26 mouse cellular contexts compared by ENCODE assay signal in genomic region chr13:48582688-48583379, GRCm38 (mm10). TPM values are rescaled to one million over a fixed set of nuclear protein-coding genes. Genes with fewer than 3 reads are reported as not detected.
DNase-seq lines count a peak whose midpoint lies in the region; ATAC-seq and TF ChIP-seq lines count a peak whose summit lies in the region.
"Had no signal": no experiment of that assay in that cellular context is flagged by ENCODE, and none has a peak within 500 bp of the region (broad histone marks: within the 10 kb centered on the region; RNA-seq: fewer than 3 reads in every experiment).

No protein-coding gene starts in this region.

- no peaks in the 10 kb centered on the region for H3K9me3 ChIP-seq in stomach, postnatal 0 days (ENCODE audit: control insufficient read depth, low read length)
- no peaks in the 10 kb centered on the region for H3K9me3 ChIP-seq in forebrain, embryonic 16.5 days (ENCODE audit: control insufficient read depth, low read length)
- H3K9me3 ChIP-seq: embryonic facial prominence, embryonic 15.5 days; heart, embryonic 15.5 days; hindbrain, embryonic 13.5 days; limb, embryonic 12.5 days; midbrain, embryonic 13.5 days had no signal

- no peak for ATAC-seq in CD4-positive, CD25-positive, alpha-beta regulatory T cell, adult 4 months
- no peak for ATAC-seq in stomach, postnatal 0 days (ENCODE audit: low FRiP score, low TSS enrichment)
- ATAC-seq in forebrain, embryonic 16.5 days, result no peak
- ATAC-seq: forebrain, embryonic 14.5 days; inflammation-experienced regulatory T-cells, adult 6 months; midbrain, embryonic 13.5 days had no signal

- peak; percentile 20 for DNase-seq in CD4-positive, CD25-positive, alpha-beta regulatory T cell, adult 2 months (ENCODE audit: low read depth, low spot score)
- no peak for DNase-seq in layer of hippocampus, adult 2 months (ENCODE audit: low spot score in 2 of 2)
- DNase-seq in layer of hippocampus, adult 8-10 months (ENCODE audit: low spot score in 2 of 2), result no peak
- peak; percentile 6 for DNase-seq in thymus, postnatal 0 days (ENCODE audit: low spot score)
- DNase-seq in thymus, adult 18-20 months, result no peak
- no peak for DNase-seq in stomach, postnatal 0 days (ENCODE audit: low spot score)
- DNase-seq: adrenal gland, postnatal 14 days; cerebellum, adult 8-10 months; gastrocnemius, postnatal 10 days; heart, adult 18-20 months; heart, postnatal 36 days; kidney, adult 9 months; kidney, postnatal 36 days; lung, postnatal 10 days; right cerebral cortex, postnatal 14 days; thymus, postnatal 25 days had no signal

- H3K9ac ChIP-seq in stomach, postnatal 0 days (ENCODE audit: low read length), result no peak overlapping the region
- H3K9ac ChIP-seq in forebrain, embryonic 16.5 days (replicated peaks; ENCODE audit: low read depth, low read length), result no peak overlapping the region
- H3K9ac ChIP-seq: embryonic facial prominence, embryonic 15.5 days; heart, embryonic 15.5 days; hindbrain, embryonic 13.5 days; limb, embryonic 12.5 days; liver, embryonic 14.5 days; midbrain, embryonic 13.5 days had no signal

- peak; percentile 57 for TF ChIP-seq CTCF in layer of hippocampus, adult 2 months (conservative IDR thresholded peaks at IDR 0.05)
- peak; percentile 43; the same call in 1 of the 2 replicates for TF ChIP-seq CTCF in stomach, postnatal 0 days (IDR thresholded peaks at IDR 0.05; ENCODE audit: low read depth)

- no peaks in the 10 kb centered on the region for H3K4me1 ChIP-seq in stomach, postnatal 0 days (replicated peaks; ENCODE audit: control insufficient read depth, insufficient read depth)
- H3K4me1 ChIP-seq in forebrain, embryonic 16.5 days (replicated peaks; ENCODE audit: control insufficient read depth, insufficient read depth, low read length), result no peaks in the 10 kb centered on the region
- H3K4me1 ChIP-seq: embryonic facial prominence, embryonic 15.5 days; limb, embryonic 12.5 days; midbrain, embryonic 13.5 days had no signal

- no peak for TF ChIP-seq EP300 in stomach, postnatal 0 days (optimal IDR thresholded peaks at IDR 0.05)

- no peak overlapping the region for H3K27ac ChIP-seq in layer of hippocampus, adult 2 months
- H3K27ac ChIP-seq in stomach, postnatal 0 days (replicated peaks), result no peak overlapping the region
- no peak overlapping the region for H3K27ac ChIP-seq in forebrain, embryonic 16.5 days (ENCODE audit: low read length)
- H3K27ac ChIP-seq: embryonic facial prominence, embryonic 15.5 days; heart, embryonic 15.5 days; hindbrain, embryonic 13.5 days; limb, embryonic 12.5 days; liver, embryonic 14.5 days; midbrain, embryonic 13.5 days had no signal

- H3K27me3 ChIP-seq in stomach, postnatal 0 days (ENCODE audit: control insufficient read depth, insufficient read depth, low read length), result no peaks in the 10 kb centered on the region
- no peaks in the 10 kb centered on the region for H3K27me3 ChIP-seq in forebrain, embryonic 16.5 days (replicated peaks; ENCODE audit: control insufficient read depth, insufficient read depth, low read length)
- H3K27me3 ChIP-seq: embryonic facial prominence, embryonic 15.5 days; heart, embryonic 15.5 days; hindbrain, embryonic 13.5 days; limb, embryonic 12.5 days; midbrain, embryonic 13.5 days had no signal

- 77% methylated on average over 10 of the region's 10 CpGs for WGBS in stomach, postnatal 0 days
- 80% methylated on average over 10 of the region's 10 CpGs for WGBS in forebrain, embryonic 16.5 days

- H3K4me2 ChIP-seq in stomach, postnatal 0 days (replicated peaks; ENCODE audit: low read depth), result no peak overlapping the region
- H3K4me2 ChIP-seq in forebrain, embryonic 16.5 days (ENCODE audit: low read length), result no peak overlapping the region
- H3K4me2 ChIP-seq: embryonic facial prominence, embryonic 15.5 days; heart, embryonic 15.5 days; hindbrain, embryonic 13.5 days; limb, embryonic 12.5 days; midbrain, embryonic 13.5 days had no signal

- H3K36me3 ChIP-seq in stomach, postnatal 0 days (ENCODE audit: control insufficient read depth, insufficient read depth, low read length), result 0 out of 2 replicates have a peak, but pooled peaks cover 2% of the 10 kb centered on the region
- peaks cover 7% of the 10 kb centered on the region; the same call in 1 of the 2 replicates for H3K36me3 ChIP-seq in forebrain, embryonic 16.5 days (ENCODE audit: control insufficient read depth, insufficient read depth)

- no peak overlapping the region for H3K4me3 ChIP-seq in layer of hippocampus, adult 2 months
- H3K4me3 ChIP-seq in stomach, postnatal 0 days (ENCODE audit: low read depth, low read length), result no peak overlapping the region
- no peak overlapping the region for H3K4me3 ChIP-seq in forebrain, embryonic 16.5 days (replicated peaks; ENCODE audit: low read length)
- H3K4me3 ChIP-seq: embryonic facial prominence, embryonic 15.5 days; heart, embryonic 15.5 days; hindbrain, embryonic 13.5 days; limb, embryonic 12.5 days; midbrain, embryonic 13.5 days had no signal

RNA-seq across cellular contexts. Expression of gene Ptpdc1, which starts 42.6 kb away (rescaled TPM):
- 1 to 10 TPM in 1 of 2 experiments, under 1 TPM in 1; 0.79 to 1.6 TPM for polyA plus RNA-seq in CD4-positive, CD25-positive, alpha-beta regulatory T cell, adult 4 months (2017; shearing (Covaris generic))
- 10 to 100 TPM; 37.0 to 44.7 TPM for total RNA-seq in layer of hippocampus, adult 2 months (2021)
- total RNA-seq in layer of hippocampus, adult 8-10 months (2022), result 10 to 100 TPM; 33.7 to 36.7 (median 35.4) TPM
- 1.4 and 1.9 TPM in 2 replicates for polyA plus RNA-seq in thymus, postnatal 0 days (2015; fragmentation: Nextera tagmentation; extraction: Ambion mirVana)
- 3.1 and 3.2 TPM in 2 replicates for polyA plus RNA-seq in stomach, postnatal 0 days (2015; fragmentation: Nextera tagmentation; extraction: Ambion mirVana)
- polyA plus RNA-seq in forebrain, embryonic 16.5 days (2015; fragmentation: Nextera tagmentation; extraction: Ambion mirVana), result 16.5 and 18.8 TPM in 2 replicates

Comparison
In these comparisons a context has a peak if more than half of its experiments do, and no peak if none do; other contexts are left out.
1. DNase-seq: peak in CD4-positive, CD25-positive, alpha-beta regulatory T cell, adult 2 months (single experiment) and thymus, postnatal 0 days (single experiment); none in layer of hippocampus, adult 2 months (0 of 2), layer of hippocampus, adult 8-10 months (0 of 2), thymus, adult 18-20 months (0 of 2) and stomach, postnatal 0 days (single experiment).